Mouse (Mus musculus): ENCODE measurements at regions not wholly inside any gene's neighbourhood (a gene's known extent, or its start where the extent isn't known, plus 50 kb on each side); places are given as distances from the start of the nearest gene placed in this dataset.

GRCm38 (mm10) chr12:15676127-15676526 is 140.6 kb downstream of the Trib2 start:
- DNase-seq (ENCODE audit: low read depth, low spot score): no peak
- TF ChIP-seq MAFK (IDR thresholded peaks at IDR 0.05; ENCODE audit: insufficient read depth, low read depth, low read length) (no peak), ZC3H11A (IDR thresholded peaks at IDR 0.05; ENCODE audit: borderline replicate concordance, low read depth, low read length) (no peak), HCFC1 (IDR thresholded peaks at IDR 0.05; ENCODE audit: borderline replicate concordance, insufficient read depth, low read length) (no peak), CHD2 (IDR thresholded peaks at IDR 0.05; ENCODE audit: low read depth, low read length) (no peak)
- Histone ChIP-seq H3K9me3 (ENCODE audit: control insufficient read depth, insufficient read depth, low read depth, low read length) (no peaks in the 10 kb centered on the region), H3K4me3 (ENCODE audit: insufficient read depth in 1 of 2, low read depth in 1 of 2, low read length in 2 of 2, poor library complexity in 1 of 2, severe bottlenecking in 1 of 2) (no peak overlapping the region), H3K9ac (ENCODE audit: insufficient read depth, low read depth, low read length, poor library complexity, severe bottlenecking) (no peak overlapping the region), H3K36me3 (ENCODE audit: control insufficient read depth, insufficient read depth, low read length, poor library complexity, severe bottlenecking) (no peaks in the 10 kb centered on the region), H3K27ac (ENCODE audit: insufficient read depth, low read depth, low read length, poor library complexity, severe bottlenecking) (no peak overlapping the region), H3K4me1 (ENCODE audit: control insufficient read depth in 2 of 2, insufficient read depth in 2 of 2, low read length in 2 of 2, poor library complexity in 1 of 2) (no peaks in the 10 kb centered on the region)
- in situ Hi-C loops (cut with MboI; ENCODE audit: low sequenced_read_pairs in 2 of 2, unreplicated experiment in 2 of 2): no loop called here

- H3K36me3 ChIP-seq (ENCODE audit: control insufficient read depth, insufficient read depth, low read length, poor library complexity, severe bottlenecking): no peaks in the 10 kb centered on the region
- no peak overlapping the region for H3K4me3 ChIP-seq (ENCODE audit: insufficient read depth in 1 of 2, low read depth in 1 of 2, low read length in 2 of 2, poor library complexity in 1 of 2, severe bottlenecking in 1 of 2)
- H3K4me1 ChIP-seq (ENCODE audit: control insufficient read depth in 2 of 2, insufficient read depth in 2 of 2, low read length in 2 of 2, poor library complexity in 1 of 2): no peaks in the 10 kb centered on the region
- no peak overlapping the region for H3K27ac ChIP-seq (ENCODE audit: insufficient read depth, low read depth, low read length, poor library complexity, severe bottlenecking)
- TF ChIP-seq ZNF384 (IDR thresholded peaks at IDR 0.05; ENCODE audit: low read depth, low read length) (no peak), ZC3H11A (IDR thresholded peaks at IDR 0.05; ENCODE audit: borderline replicate concordance, low read depth, low read length) (no peak), HCFC1 (IDR thresholded peaks at IDR 0.05; ENCODE audit: borderline replicate concordance, insufficient read depth, low read length) (no peak), MAFK (IDR thresholded peaks at IDR 0.05; ENCODE audit: insufficient read depth, low read depth, low read length) (no peak), CHD2 (IDR thresholded peaks at IDR 0.05; ENCODE audit: low read depth, low read length) (no peak)
- no peak for DNase-seq (ENCODE audit: low read depth, low spot score)
- in situ Hi-C loops (cut with MboI; ENCODE audit: low sequenced_read_pairs in 2 of 2, unreplicated experiment in 2 of 2): no loop called here
- H3K9me3 ChIP-seq (ENCODE audit: control insufficient read depth, insufficient read depth, low read depth, low read length): no peaks in the 10 kb centered on the region
- no peak overlapping the region for H3K9ac ChIP-seq (ENCODE audit: insufficient read depth, low read depth, low read length, poor library complexity, severe bottlenecking)
These were observed 157.0 kb downstream of the Trib2 start for GRCm38 (mm10) chr12:15659755-15660154.

GRCm38 (mm10) chr12:15659332-15659731 is 157.4 kb downstream of the Trib2 start:
- in situ Hi-C loops (cut with MboI; ENCODE audit: low sequenced_read_pairs in 2 of 2, unreplicated experiment in 2 of 2): no loop called here
- Histone ChIP-seq H3K27ac (ENCODE audit: insufficient read depth, low read depth, low read length, poor library complexity, severe bottlenecking) (no peak overlapping the region), H3K9me3 (ENCODE audit: control insufficient read depth, insufficient read depth, low read depth, low read length) (no peaks in the 10 kb centered on the region), H3K9ac (ENCODE audit: insufficient read depth, low read depth, low read length, poor library complexity, severe bottlenecking) (no peak overlapping the region), H3K4me1 (ENCODE audit: control insufficient read depth in 2 of 2, insufficient read depth in 2 of 2, low read length in 2 of 2, poor library complexity in 1 of 2) (no peaks in the 10 kb centered on the region), H3K4me3 (ENCODE audit: insufficient read depth in 1 of 2, low read depth in 1 of 2, low read length in 2 of 2, poor library complexity in 1 of 2, severe bottlenecking in 1 of 2) (no peak overlapping the region), H3K36me3 (ENCODE audit: control insufficient read depth, insufficient read depth, low read length, poor library complexity, severe bottlenecking) (no peaks in the 10 kb centered on the region)
- TF ChIP-seq CHD2 (IDR thresholded peaks at IDR 0.05; ENCODE audit: low read depth, low read length) (no peak), MAFK (IDR thresholded peaks at IDR 0.05; ENCODE audit: insufficient read depth, low read depth, low read length) (no peak), ZC3H11A (IDR thresholded peaks at IDR 0.05; ENCODE audit: borderline replicate concordance, low read depth, low read length) (no peak), HCFC1 (IDR thresholded peaks at IDR 0.05; ENCODE audit: borderline replicate concordance, insufficient read depth, low read length) (no peak)
- no peak for DNase-seq (ENCODE audit: low read depth, low spot score)

GRCm38 (mm10) chr12:15657748-15658251 is 158.9 kb downstream of the Trib2 start:
- no peaks in the 10 kb centered on the region for H3K4me1 ChIP-seq (ENCODE audit: control insufficient read depth in 2 of 2, insufficient read depth in 2 of 2, low read length in 2 of 2, poor library complexity in 1 of 2)
- TF ChIP-seq MAFK (IDR thresholded peaks at IDR 0.05; ENCODE audit: insufficient read depth, low read depth, low read length) (no peak), CHD2 (IDR thresholded peaks at IDR 0.05; ENCODE audit: low read depth, low read length) (no peak), ZC3H11A (IDR thresholded peaks at IDR 0.05; ENCODE audit: borderline replicate concordance, low read depth, low read length) (no peak)
- H3K27ac ChIP-seq (ENCODE audit: insufficient read depth, low read depth, low read length, poor library complexity, severe bottlenecking): no peak overlapping the region
- no peaks in the 10 kb centered on the region for H3K9me3 ChIP-seq (ENCODE audit: control insufficient read depth, insufficient read depth, low read depth, low read length)
- in situ Hi-C loops (cut with MboI; ENCODE audit: low sequenced_read_pairs in 2 of 2, unreplicated experiment in 2 of 2): no loop called here
- H3K4me3 ChIP-seq (ENCODE audit: insufficient read depth in 1 of 2, low read depth in 1 of 2, low read length in 2 of 2, poor library complexity in 1 of 2, severe bottlenecking in 1 of 2): no peak overlapping the region
- no peaks in the 10 kb centered on the region for H3K36me3 ChIP-seq (ENCODE audit: control insufficient read depth, insufficient read depth, low read length, poor library complexity, severe bottlenecking)
- H3K9ac ChIP-seq (ENCODE audit: insufficient read depth, low read depth, low read length, poor library complexity, severe bottlenecking): no peak overlapping the region
- no peak for DNase-seq (ENCODE audit: low read depth, low spot score)

- in situ Hi-C loops (cut with MboI; ENCODE audit: low sequenced_read_pairs in 2 of 2, unreplicated experiment in 2 of 2): no loop called here
- TF ChIP-seq ZNF384 (IDR thresholded peaks at IDR 0.05; ENCODE audit: low read depth, low read length) (no peak), HCFC1 (IDR thresholded peaks at IDR 0.05; ENCODE audit: borderline replicate concordance, insufficient read depth, low read length) (no peak), MAFK (IDR thresholded peaks at IDR 0.05; ENCODE audit: insufficient read depth, low read depth, low read length) (no peak), ZC3H11A (IDR thresholded peaks at IDR 0.05; ENCODE audit: borderline replicate concordance, low read depth, low read length) (no peak), CHD2 (IDR thresholded peaks at IDR 0.05; ENCODE audit: low read depth, low read length) (no peak)
- H3K36me3 ChIP-seq (ENCODE audit: control insufficient read depth, insufficient read depth, low read length, poor library complexity, severe bottlenecking): no peaks in the 10 kb centered on the region
- H3K27ac ChIP-seq (ENCODE audit: insufficient read depth, low read depth, low read length, poor library complexity, severe bottlenecking): no peak overlapping the region
- no peak overlapping the region for H3K9ac ChIP-seq (ENCODE audit: insufficient read depth, low read depth, low read length, poor library complexity, severe bottlenecking)
- H3K9me3 ChIP-seq (ENCODE audit: control insufficient read depth, insufficient read depth, low read depth, low read length): no peaks in the 10 kb centered on the region
- DNase-seq (ENCODE audit: low read depth, low spot score): no peak
- H3K4me1 ChIP-seq (ENCODE audit: control insufficient read depth in 2 of 2, insufficient read depth in 2 of 2, low read length in 2 of 2, poor library complexity in 1 of 2): no peaks in the 10 kb centered on the region
- H3K4me3 ChIP-seq (ENCODE audit: insufficient read depth in 1 of 2, low read depth in 1 of 2, low read length in 2 of 2, poor library complexity in 1 of 2, severe bottlenecking in 1 of 2): no peak overlapping the region
These were observed 162.1 kb downstream of the Trib2 start for GRCm38 (mm10) chr12:15654585-15654984.
